Mouse (Mus musculus) embryonic facial prominence, embryonic 11.5 days (tissue): ENCODE results near the gene Gsk3a. TPM values are rescaled to one million over a fixed set of nuclear protein-coding genes. Genes with fewer than 3 reads are reported as not detected.

ENCODE experiments used
- ATAC-seq: fragments of 200-750 bp; cut with Nextera tagmentation; replicated peaks from 2 replicates; pipeline ENCODE4 v1.8.0; 2017; ENCODE audit warnings: low read depth; ENCODE audit not compliant: insufficient number of reproducible peaks, low FRiP score, low TSS enrichment
- DNase-seq: peaks from one replicate; pipeline ENCODE4 v3.0.0-alpha.2; 2015; ENCODE audit warnings: low spot score
- H3K27ac ChIP-seq: fragments of 300-500 bp; sonication (generic); replicated peaks from 2 replicates; pipeline ENCODE4 v1.5.1; 2014; ENCODE audit warnings: mild to moderate bottlenecking, low read depth, low read length, control low read depth
- H3K27me3 ChIP-seq: fragments of 300-500 bp; sonication (generic); 2 replicates; pipeline ENCODE4 v1.6.1; 2014; ENCODE audit warnings: mild to moderate bottlenecking, low read length, moderate library complexity, mixed read lengths; ENCODE audit not compliant: control insufficient read depth, insufficient read depth
- H3K36me3 ChIP-seq: fragments of 300-500 bp; sonication (generic); replicated peaks from 2 replicates; pipeline ENCODE4 v1.6.1; 2014; ENCODE audit warnings: low read depth, mild to moderate bottlenecking, low read length, moderate library complexity, mixed read lengths; ENCODE audit not compliant: control insufficient read depth, insufficient read depth
- H3K4me1 ChIP-seq: fragments of 300-500 bp; sonication (generic); 2 replicates; pipeline ENCODE4 v1.6.1; 2014; ENCODE audit warnings: low read length, mixed read lengths; ENCODE audit not compliant: control insufficient read depth, insufficient read depth
- H3K4me2 ChIP-seq: fragments of 300-500 bp; sonication (generic); 2 replicates; pipeline ENCODE4 v1.6.1; 2014; ENCODE audit warnings: low read depth, mild to moderate bottlenecking, control low read depth, low read length, moderate library complexity
- H3K4me3 ChIP-seq: fragments of 300-500 bp; sonication (generic); 2 replicates; pipeline ENCODE4 v1.5.1; 2014; ENCODE audit warnings: low read depth, low read length, control low read depth
- H3K9ac ChIP-seq: fragments of 300-500 bp; sonication (generic); replicated peaks from 2 replicates; pipeline ENCODE4 v1.6.1; 2014; ENCODE audit warnings: mild to moderate bottlenecking, control low read depth, low read length
- H3K9me3 ChIP-seq: fragments of 300-500 bp; sonication (generic); replicated peaks from 2 replicates; pipeline ENCODE4 v1.6.1; 2016; ENCODE audit warnings: mild to moderate bottlenecking, low read length, inconsistent platforms, mixed read lengths; ENCODE audit not compliant: control insufficient read depth
- WGBS: fragments of 180-500 bp; shearing (Covaris S2); extraction: QIAGEN DNeasy Blood & Tissue Kit; methylation state at CpG from one replicate; pipeline ENCODE4 v1.1.7; 2014; 5-methylcytosine and 5-hydroxymethylcytosine counted together
- polyA plus RNA-seq: library from polyadenylated mRNA; unstranded; fragments of >200 nt; fragmentation: Nextera tagmentation; extraction: Ambion mirVana; gene quantifications from 2 replicates; pipeline ENCODE4 v1.2.1, GENCODE M21; 2014

The Gsk3a gene
- polyA plus RNA-seq, result 12.6 and 15.7 TPM in 2 replicates

- no peaks in the 10 kb centered on the region; the same call in 1 of the 2 replicates for H3K4me1 ChIP-seq
- peak within 1 kb of the TSS; percentile 56; the same call in 1 of the 2 replicates for H3K27ac ChIP-seq
- under 1% methylated on average over 51 of the region's 76 CpGs for WGBS
- DNase-seq (peak; percentile 99), ATAC-seq (peak; percentile 84)
- H3K9me3 ChIP-seq, result no peaks in the 10 kb centered on the region
- peak within 1 kb of the TSS; percentile 94 for H3K9ac ChIP-seq
- peaks cover 3% of the 10 kb centered on the region; the same call in 1 of the 2 replicates for H3K36me3 ChIP-seq
- H3K4me3 ChIP-seq, result peak within 1 kb of the TSS; percentile 84
- H3K27me3 ChIP-seq, result no peaks in the 10 kb centered on the region
- peak within 1 kb of the TSS; percentile 52 for H3K4me2 ChIP-seq
These were observed at the start of gene Gsk3a for GRCm38 (mm10) chr7:25237249-25238014. Gene Gsk3a, minus strand, starts transcription at chr7:25237851.

GRCm38 (mm10) chr7:25286989-25287388 is 49.3 kb upstream of the Gsk3a start:
- H3K4me3 ChIP-seq, result no peak overlapping the region
- no peaks in the 10 kb centered on the region for H3K9me3 ChIP-seq
- H3K4me2 ChIP-seq, result no peak overlapping the region
- no peak for ATAC-seq
- 73% methylated on average over 8 of the region's 8 CpGs for WGBS
- peaks cover 6% of the 10 kb centered on the region for H3K4me1 ChIP-seq
- no peaks in the 10 kb centered on the region for H3K27me3 ChIP-seq
- no peak overlapping the region for H3K9ac ChIP-seq
- DNase-seq, result no peak
- H3K36me3 ChIP-seq, result peaks cover 29% of the 10 kb centered on the region
- H3K27ac ChIP-seq, result no peak overlapping the region

- no peak overlapping the region for H3K9ac ChIP-seq
- no peak for ATAC-seq
- H3K36me3 ChIP-seq, result peaks cover 27% of the 10 kb centered on the region
These were observed 48.0 kb upstream of the Gsk3a start for GRCm38 (mm10) chr7:25285511-25286238.

GRCm38 (mm10) chr7:25284766-25285165 is 47.1 kb upstream of the Gsk3a start:
- H3K27me3 ChIP-seq, result no peaks in the 10 kb centered on the region
- no peak for DNase-seq
- no peak overlapping the region for H3K4me3 ChIP-seq
- H3K4me1 ChIP-seq, result peaks cover 17% of the 10 kb centered on the region
- no peak overlapping the region for H3K27ac ChIP-seq
- 83% methylated on average over 5 of the region's 5 CpGs for WGBS
- H3K9ac ChIP-seq, result no peak overlapping the region
- H3K36me3 ChIP-seq, result peaks cover 20% of the 10 kb centered on the region
- no peak for ATAC-seq
- no peaks in the 10 kb centered on the region for H3K9me3 ChIP-seq
- H3K4me2 ChIP-seq, result no peak overlapping the region

More at GRCm38 (mm10) chr7:25285511-25286238, 48.0 kb upstream of the Gsk3a start:
- Histone ChIP-seq H3K4me2 (no peak overlapping the region), H3K27ac (no peak overlapping the region), H3K4me3 (no peak overlapping the region), H3K4me1 (peaks cover 14% of the 10 kb centered on the region), H3K27me3 (no peaks in the 10 kb centered on the region), H3K9me3 (no peaks in the 10 kb centered on the region)
- DNase-seq, result no peak
- 93% methylated on average over 20 of the region's 20 CpGs for WGBS

- ATAC-seq, result no peak
- Histone ChIP-seq H3K4me1 (peaks cover 17% of the 10 kb centered on the region), H3K27ac (no peak overlapping the region; the same call in 1 of the 2 replicates), H3K9ac (peak overlapping the region; percentile 83), H3K4me2 (peak overlapping the region; percentile 87), H3K9me3 (no peaks in the 10 kb centered on the region), H3K27me3 (no peaks in the 10 kb centered on the region), H3K36me3 (peaks cover 15% of the 10 kb centered on the region), H3K4me3 (peak overlapping the region; percentile 78; the same call in 1 of the 2 replicates)
- 82% methylated on average over 2 of the region's 2 CpGs for WGBS
- DNase-seq, result no peak
These were observed 46.5 kb upstream of the Gsk3a start for GRCm38 (mm10) chr7:25284171-25284570.

GRCm38 (mm10) chr7:25283637-25284036 is 46.0 kb upstream of the Gsk3a start:
- Histone ChIP-seq H3K4me3 (peak overlapping the region; percentile 78), H3K9ac (peak overlapping the region; percentile 83), H3K27me3 (no peaks in the 10 kb centered on the region), H3K4me2 (peak overlapping the region; percentile 87), H3K36me3 (peaks cover 10% of the 10 kb centered on the region), H3K27ac (peak overlapping the region; percentile 39), H3K9me3 (no peaks in the 10 kb centered on the region), H3K4me1 (peaks cover 17% of the 10 kb centered on the region)
- ATAC-seq (no peak), DNase-seq (no peak)
- 26% methylated on average over 5 of the region's 5 CpGs for WGBS

GRCm38 (mm10) chr7:25282731-25283211 is 45.1 kb upstream of the Gsk3a start:
- Histone ChIP-seq H3K4me1 (peaks cover 17% of the 10 kb centered on the region), H3K9ac (peak overlapping the region; percentile 83), H3K4me2 (peak overlapping the region; percentile 87), H3K4me3 (peak overlapping the region; percentile 78), H3K27ac (peak overlapping the region; percentile 97), H3K27me3 (no peaks in the 10 kb centered on the region), H3K36me3 (peaks cover 5% of the 10 kb centered on the region), H3K9me3 (no peaks in the 10 kb centered on the region)
- DNase-seq (peak; percentile 50), ATAC-seq (no peak)
- WGBS, result under 1% methylated on average over 28 of the region's 36 CpGs
